Mouse (Mus musculus) forebrain, embryonic 10.5 days (tissue): Measurements from ENCODE around the gene Nxpe3. TPM values are rescaled to one million over a fixed set of nuclear protein-coding genes. Genes with fewer than 3 reads are reported as not detected.

Source experiments
- DNase-seq: peaks from one replicate; pipeline ENCODE4 v3.0.0-alpha.2; 2017; ENCODE audit warnings: low spot score; ENCODE audit errors: extremely low spot score
- H3K27ac ChIP-seq: fragments of 300-500 bp; sonication (generic); 2 replicates; pipeline ENCODE4 v1.5.1; 2016; ENCODE audit warnings: mild to moderate bottlenecking
- H3K27me3 ChIP-seq: fragments of 300-500 bp; sonication (generic); 2 replicates; pipeline ENCODE4 v1.6.1; 2016; ENCODE audit warnings: mild to moderate bottlenecking; ENCODE audit not compliant: poor library complexity, severe bottlenecking
- H3K36me3 ChIP-seq: fragments of 300-500 bp; sonication (generic); replicated peaks from 2 replicates; pipeline ENCODE4 v1.6.1; 2016; ENCODE audit warnings: mild to moderate bottlenecking, moderate library complexity
- H3K4me1 ChIP-seq: fragments of 300-500 bp; sonication (generic); 2 replicates; pipeline ENCODE4 v1.6.1; 2016
- H3K4me3 ChIP-seq: fragments of 300-500 bp; sonication (generic); 2 replicates; pipeline ENCODE4 v1.5.1; 2016; ENCODE audit warnings: mild to moderate bottlenecking, moderate library complexity
- H3K9me3 ChIP-seq: fragments of 300-500 bp; sonication (generic); 2 replicates; pipeline ENCODE4 v1.6.1; 2016; ENCODE audit warnings: mild to moderate bottlenecking, moderate library complexity
- WGBS: fragments of 180-500 bp; shearing (Covaris S2); methylation state at CpG from one replicate; pipeline ENCODE4 v1.1.7; 2016; 5-methylcytosine and 5-hydroxymethylcytosine counted together
- polyA plus RNA-seq: library from polyadenylated mRNA; unstranded; fragments of >200 nt; fragmentation: Nextera tagmentation; extraction: Ambion mirVana; gene quantifications from 2 replicates; pipeline ENCODE4 v1.2.1, GENCODE M21; 2016

Gene Nxpe3
- polyA plus RNA-seq, 1 experiment from 2014 or later: 1.1 TPM

- H3K9me3 ChIP-seq: no peaks in the 10 kb centered on the region
- H3K27me3 ChIP-seq: no peaks in the 10 kb centered on the region
- no peak overlapping the region for H3K4me3 ChIP-seq
- peaks cover 59% of the 10 kb centered on the region for H3K36me3 ChIP-seq
- no peaks in the 10 kb centered on the region for H3K4me1 ChIP-seq
- DNase-seq: no peak
- 92% methylated on average over 14 of the region's 14 CpGs for WGBS
- no peak overlapping the region for H3K27ac ChIP-seq
These were observed 7.0 kb upstream of the Nxpe3 start for GRCm38 (mm10) chr16:55901839-55902756.

GRCm38 (mm10) chr16:55898385-55899002 is 3.4 kb upstream of the Nxpe3 start:
- peaks cover 7% of the 10 kb centered on the region; the same call in 1 of the 2 replicates for H3K27me3 ChIP-seq
- peaks cover 23% of the 10 kb centered on the region for H3K36me3 ChIP-seq
- no peak overlapping the region for H3K27ac ChIP-seq
- no peak overlapping the region for H3K4me3 ChIP-seq
- DNase-seq: no peak
- H3K4me1 ChIP-seq: peaks cover 21% of the 10 kb centered on the region
- 95% methylated on average over 9 of the region's 9 CpGs for WGBS
- H3K9me3 ChIP-seq: no peaks in the 10 kb centered on the region

- H3K4me1 ChIP-seq: peaks cover 21% of the 10 kb centered on the region
- no peaks in the 10 kb centered on the region for H3K9me3 ChIP-seq
- peaks cover 7% of the 10 kb centered on the region; the same call in 1 of the 2 replicates for H3K27me3 ChIP-seq
- DNase-seq: no peak
- H3K36me3 ChIP-seq: peaks cover 7% of the 10 kb centered on the region
- WGBS: 6% methylated on average over 9 of the region's 9 CpGs
- peak overlapping the region; percentile 76 for H3K4me3 ChIP-seq
- H3K27ac ChIP-seq: peak overlapping the region; percentile 90
These were observed 588 bp upstream of the Nxpe3 start for GRCm38 (mm10) chr16:55895651-55896095.

- H3K27ac ChIP-seq: peak overlapping the region; percentile 90
- H3K36me3 ChIP-seq: peaks cover 14% of the 10 kb centered on the region
- no peak for DNase-seq
- peaks cover 7% of the 10 kb centered on the region; the same call in 1 of the 2 replicates for H3K27me3 ChIP-seq
- H3K4me1 ChIP-seq: peaks cover 21% of the 10 kb centered on the region
- 2% methylated on average over 4 of the region's 4 CpGs for WGBS
- peak overlapping the region; percentile 76 for H3K4me3 ChIP-seq
- H3K9me3 ChIP-seq: no peaks in the 10 kb centered on the region
These were observed 571 bp downstream of the Nxpe3 start for GRCm38 (mm10) chr16:55894536-55894892.

- no peaks in the 10 kb centered on the region for H3K9me3 ChIP-seq
- WGBS: 84% methylated on average over 8 of the region's 8 CpGs
- H3K27me3 ChIP-seq: peaks cover 7% of the 10 kb centered on the region; the same call in 1 of the 2 replicates
These were observed 1.5 kb downstream of the Nxpe3 start for GRCm38 (mm10) chr16:55893410-55894107.

GRCm38 (mm10) chr16:55892484-55892883 is 2.6 kb downstream of the Nxpe3 start:
- 76% methylated on average over 7 of the region's 7 CpGs for WGBS
- Histone ChIP-seq H3K9me3 (no peaks in the 10 kb centered on the region), H3K4me1 (peaks cover 21% of the 10 kb centered on the region), H3K27ac (no peak overlapping the region), H3K4me3 (no peak overlapping the region), H3K27me3 (peaks cover 7% of the 10 kb centered on the region; the same call in 1 of the 2 replicates), H3K36me3 (peaks cover 30% of the 10 kb centered on the region)
- no peak for DNase-seq

More at GRCm38 (mm10) chr16:55893410-55894107, 1.5 kb downstream of the Nxpe3 start:
- H3K4me1 ChIP-seq: peaks cover 21% of the 10 kb centered on the region
- H3K36me3 ChIP-seq: peaks cover 21% of the 10 kb centered on the region
- no peak overlapping the region for H3K27ac ChIP-seq
- peak overlapping the region; percentile 76; the same call in 1 of the 2 replicates for H3K4me3 ChIP-seq
- DNase-seq: no peak

GRCm38 (mm10) chr16:55891346-55891745 is 3.7 kb downstream of the Nxpe3 start:
- Histone ChIP-seq H3K9me3 (no peaks in the 10 kb centered on the region), H3K4me1 (peaks cover 21% of the 10 kb centered on the region), H3K27ac (no peak overlapping the region), H3K27me3 (peaks cover 7% of the 10 kb centered on the region; the same call in 1 of the 2 replicates), H3K4me3 (no peak overlapping the region), H3K36me3 (peaks cover 35% of the 10 kb centered on the region)
- 96% methylated on average over 7 of the region's 7 CpGs for WGBS
- DNase-seq: no peak

- H3K4me3 ChIP-seq: no peak overlapping the region
- H3K4me1 ChIP-seq: peaks cover 14% of the 10 kb centered on the region
- peaks cover 35% of the 10 kb centered on the region for H3K36me3 ChIP-seq
- DNase-seq: no peak
- no peaks in the 10 kb centered on the region for H3K9me3 ChIP-seq
- peaks cover 7% of the 10 kb centered on the region; the same call in 1 of the 2 replicates for H3K27me3 ChIP-seq
- no peak overlapping the region for H3K27ac ChIP-seq
- WGBS: 92% methylated on average over 19 of the region's 19 CpGs
These were observed 4.5 kb downstream of the Nxpe3 start for GRCm38 (mm10) chr16:55890346-55891136.

GRCm38 (mm10) chr16:55889451-55889850 is 5.6 kb downstream of the Nxpe3 start:
- peaks cover 7% of the 10 kb centered on the region; the same call in 1 of the 2 replicates for H3K27me3 ChIP-seq
- no peaks in the 10 kb centered on the region for H3K9me3 ChIP-seq
- H3K4me3 ChIP-seq: no peak overlapping the region
- peaks cover 35% of the 10 kb centered on the region for H3K36me3 ChIP-seq
- no peak overlapping the region for H3K27ac ChIP-seq
- peaks cover 9% of the 10 kb centered on the region for H3K4me1 ChIP-seq
- no peak for DNase-seq
- WGBS: 90% methylated on average over 3 of the region's 3 CpGs

- 89% methylated on average over 3 of the region's 3 CpGs for WGBS
- DNase-seq: no peak
- H3K9me3 ChIP-seq: no peaks in the 10 kb centered on the region
- H3K27me3 ChIP-seq: no peaks in the 10 kb centered on the region
- H3K4me1 ChIP-seq: peaks cover 3% of the 10 kb centered on the region
- H3K36me3 ChIP-seq: peaks cover 35% of the 10 kb centered on the region
- H3K27ac ChIP-seq: no peak overlapping the region
- H3K4me3 ChIP-seq: no peak overlapping the region
These were observed 6.5 kb downstream of the Nxpe3 start for GRCm38 (mm10) chr16:55888584-55888960.

GRCm38 (mm10) chr16:55887814-55888583 is 7.1 kb downstream of the Nxpe3 start:
- Histone ChIP-seq H3K4me1 (0 out of 2 replicates have a peak, but pooled peaks cover 3% of the 10 kb centered on the region), H3K9me3 (no peaks in the 10 kb centered on the region), H3K27ac (no peak overlapping the region), H3K27me3 (no peaks in the 10 kb centered on the region), H3K36me3 (peaks cover 35% of the 10 kb centered on the region), H3K4me3 (no peak overlapping the region)
- 67% methylated on average over 7 of the region's 7 CpGs for WGBS
- DNase-seq: no peak
